Comparison of ENCODE assay signal across 8 mouse cellular contexts in the genomic region with DNA sequence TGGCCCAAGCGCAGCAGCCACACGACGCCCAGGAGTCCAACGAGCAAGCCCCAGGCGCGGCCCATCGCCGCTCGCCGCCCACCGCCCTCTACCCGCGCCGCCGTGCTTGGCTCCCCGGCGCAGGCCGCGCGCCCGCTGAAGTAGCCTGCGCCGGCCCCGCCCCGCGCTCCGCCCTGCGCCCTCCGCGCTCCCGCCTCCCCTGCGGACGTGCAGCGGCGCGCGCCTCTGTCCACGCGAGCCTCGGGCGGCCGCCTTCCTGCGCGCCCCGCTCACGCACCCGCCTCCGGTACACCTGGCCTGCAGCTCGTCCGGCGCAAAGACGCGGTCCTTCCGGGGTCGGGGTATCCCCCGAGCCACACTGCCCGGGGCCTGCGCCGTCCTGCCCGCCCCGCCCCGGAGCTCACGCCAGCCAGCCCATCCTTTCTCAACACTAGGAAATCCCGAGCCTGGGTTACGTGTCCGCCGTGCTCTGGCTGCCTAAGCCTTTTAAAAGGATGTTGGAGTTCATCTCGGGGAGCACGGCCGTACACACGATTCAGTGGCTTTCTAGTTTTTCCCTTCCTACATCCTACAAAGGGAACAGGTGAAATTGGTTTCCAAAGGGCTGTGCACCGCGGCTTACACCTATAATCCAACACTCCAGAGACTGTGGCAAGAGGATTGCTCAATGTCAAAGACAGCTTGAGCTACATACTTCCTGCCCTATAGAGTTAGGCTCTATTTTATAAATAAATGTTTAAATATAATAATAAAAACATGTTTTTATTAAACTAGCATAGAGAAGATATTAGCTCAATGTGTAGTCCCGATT. TPM values are rescaled to one million over a fixed set of nuclear protein-coding genes. Genes with fewer than 3 reads are reported as not detected.
DNase-seq lines count a peak whose midpoint lies in the region; ATAC-seq lines count a peak whose summit lies in the region.

A gene (minus strand): TSS at position 346 of the 811 bp plus-strand sequence.

- H3K36me3 ChIP-seq in forebrain, embryonic 10.5 days (replicated peaks): no peaks in the 10 kb centered on the region
- no peaks in the 10 kb centered on the region for H3K36me3 ChIP-seq in heart, embryonic 14.5 days (ENCODE audit: control insufficient read depth, insufficient read depth, low read length)
- H3K36me3 ChIP-seq in liver, embryonic 13.5 days: peaks cover 1% of the 10 kb centered on the region; the same call in 1 of the 2 replicates
- no peaks in the 10 kb centered on the region for H3K36me3 ChIP-seq in stomach, embryonic 14.5 days (ENCODE audit: control insufficient read depth, insufficient read depth, low read length)

- H3K9ac ChIP-seq in heart, embryonic 14.5 days (ENCODE audit: low read length): peak within 1 kb of the TSS; percentile 98
- peak within 1 kb of the TSS; percentile 94 for H3K9ac ChIP-seq in liver, embryonic 13.5 days
- H3K9ac ChIP-seq in stomach, embryonic 14.5 days (replicated peaks; ENCODE audit: low read depth, low read length): peak within 1 kb of the TSS; percentile 84

- peak within 1 kb of the TSS; percentile 85 for H3K4me3 ChIP-seq in forebrain, embryonic 10.5 days
- peak within 1 kb of the TSS; percentile 89 to 99 for H3K4me3 ChIP-seq in heart, embryonic 14.5 days (ENCODE audit: control insufficient read depth in 1 of 2, insufficient read depth in 1 of 2, low read depth in 1 of 2, low read length in 2 of 2)
- H3K4me3 ChIP-seq in liver, embryonic 13.5 days (replicated peaks): peak within 1 kb of the TSS; percentile 93
- H3K4me3 ChIP-seq in stomach, embryonic 14.5 days (ENCODE audit: low read depth, low read length): peak within 1 kb of the TSS; percentile 84

- H3K4me1 ChIP-seq in forebrain, embryonic 10.5 days: peaks cover 26% of the 10 kb centered on the region
- H3K4me1 ChIP-seq in heart, embryonic 14.5 days (ENCODE audit: control insufficient read depth in 2 of 2, insufficient read depth in 2 of 2, low read length in 2 of 2): peaks cover 6 to 27% of the 10 kb centered on the region in 2 experiments
- peaks cover 85% of the 10 kb centered on the region for H3K4me1 ChIP-seq in liver, embryonic 13.5 days (replicated peaks)
- H3K4me1 ChIP-seq in stomach, embryonic 14.5 days (ENCODE audit: control insufficient read depth, insufficient read depth, low read length): peaks cover 3% of the 10 kb centered on the region; the same call in 1 of the 2 replicates

- H3K9me3 ChIP-seq in forebrain, embryonic 10.5 days: no peaks in the 10 kb centered on the region
- no peaks in the 10 kb centered on the region for H3K9me3 ChIP-seq in heart, embryonic 14.5 days (ENCODE audit: control insufficient read depth, low read length)
- no peaks in the 10 kb centered on the region for H3K9me3 ChIP-seq in liver, embryonic 13.5 days (replicated peaks)
- H3K9me3 ChIP-seq in stomach, embryonic 14.5 days (ENCODE audit: control insufficient read depth, low read depth, low read length): no peaks in the 10 kb centered on the region

- peak within 1 kb of the TSS; percentile 67 for H3K4me2 ChIP-seq in heart, embryonic 14.5 days (ENCODE audit: low read length)
- H3K4me2 ChIP-seq in liver, embryonic 13.5 days: peak within 1 kb of the TSS; percentile 90
- H3K4me2 ChIP-seq in stomach, embryonic 14.5 days (replicated peaks; ENCODE audit: low read depth, low read length): peak within 1 kb of the TSS; percentile 72

- no peaks in the 10 kb centered on the region; the same call in 1 of the 2 replicates for H3K27me3 ChIP-seq in forebrain, embryonic 10.5 days (ENCODE audit: poor library complexity, severe bottlenecking)
- H3K27me3 ChIP-seq in heart, embryonic 14.5 days (ENCODE audit: control insufficient read depth, insufficient read depth, low read length): no peaks in the 10 kb centered on the region
- no peaks in the 10 kb centered on the region for H3K27me3 ChIP-seq in liver, embryonic 13.5 days
- no peaks in the 10 kb centered on the region for H3K27me3 ChIP-seq in stomach, embryonic 14.5 days (ENCODE audit: control insufficient read depth, insufficient read depth, low read length)

- peak; percentile 91 for ATAC-seq in heart, embryonic 14.5 days (ENCODE audit: insufficient number of reproducible peaks, insufficient read depth, low FRiP score, low read depth)
- ATAC-seq in liver, embryonic 13.5 days (ENCODE audit: low read depth): peak; percentile 89
- ATAC-seq in stomach, embryonic 14.5 days (ENCODE audit: insufficient number of reproducible peaks, insufficient read depth, low FRiP score, low read depth): peak; percentile 96

- WGBS in forebrain, embryonic 10.5 days: 2% methylated on average over 73 of the region's 74 CpGs
- 2% methylated on average over 56 of the region's 74 CpGs for WGBS in heart, embryonic 14.5 days
- 1% methylated on average over 71 of the region's 74 CpGs for WGBS in liver, embryonic 13.5 days (ENCODE audit: insufficient replicate concordance)
- 2% methylated on average over 72 of the region's 74 CpGs for WGBS in stomach, embryonic 14.5 days

- H3K27ac ChIP-seq in forebrain, embryonic 10.5 days: peak within 1 kb of the TSS; percentile 94
- peak within 1 kb of the TSS; percentile 93 to 96 for H3K27ac ChIP-seq in heart, embryonic 14.5 days (replicated peaks in 1 of 2; ENCODE audit: control insufficient read depth in 1 of 2, insufficient read depth in 1 of 2, low read depth in 2 of 2, low read length in 2 of 2)
- H3K27ac ChIP-seq in liver, embryonic 13.5 days: peak within 1 kb of the TSS; percentile 90
- peak within 1 kb of the TSS; percentile 90 for H3K27ac ChIP-seq in stomach, embryonic 14.5 days (ENCODE audit: low read length)

- peak; percentile 61 to 65 for DNase-seq in CD8-positive naive resting alpha-beta T cell, adult 2 months (ENCODE audit: low read depth in 2 of 2, low spot score in 2 of 2)
- DNase-seq in c-Kit-negative CD71-positive TER-119-positive erythroid progenitor cells, embryonic 14.5 days (ENCODE audit: low read depth, low spot score): peak; percentile 68
- peak; percentile 75 for DNase-seq in forebrain, embryonic 10.5 days (ENCODE audit: extremely low spot score, low spot score)
- DNase-seq in kidney, postnatal 14 days: peak; percentile 91
- peak; percentile 78 for DNase-seq in liver, embryonic 13.5 days
- peak; percentile 60 to 70 for DNase-seq in natural killer cell, adult 2 months (ENCODE audit: low spot score in 2 of 2)

RNA-seq across cellular contexts. Expression of the gene that starts here (rescaled TPM):
- polyA plus RNA-seq in forebrain, embryonic 10.5 days (2016; fragmentation: Nextera tagmentation; extraction: Ambion mirVana): 32.0 and 37.1 TPM in 2 replicates
- polyA plus RNA-seq in heart, embryonic 14.5 days (2014; fragmentation: Nextera tagmentation; extraction: Ambion mirVana): 26.4 and 35.3 TPM in 2 replicates
- 35.0 and 46.9 TPM in 2 replicates for polyA plus RNA-seq in liver, embryonic 13.5 days (2015; fragmentation: Nextera tagmentation; extraction: Ambion mirVana)
- polyA plus RNA-seq in stomach, embryonic 14.5 days (2014; fragmentation: Nextera tagmentation; extraction: Ambion mirVana): 39.4 and 41.5 TPM in 2 replicates

Comparison
In these comparisons a context has a peak if more than half of its experiments do, and no peak if none do; other contexts are left out.
1. Peak in every context shown above with its lines: DNase-seq, ATAC-seq, H3K4me3 ChIP-seq and H3K27ac ChIP-seq.